In the genomic region with DNA sequence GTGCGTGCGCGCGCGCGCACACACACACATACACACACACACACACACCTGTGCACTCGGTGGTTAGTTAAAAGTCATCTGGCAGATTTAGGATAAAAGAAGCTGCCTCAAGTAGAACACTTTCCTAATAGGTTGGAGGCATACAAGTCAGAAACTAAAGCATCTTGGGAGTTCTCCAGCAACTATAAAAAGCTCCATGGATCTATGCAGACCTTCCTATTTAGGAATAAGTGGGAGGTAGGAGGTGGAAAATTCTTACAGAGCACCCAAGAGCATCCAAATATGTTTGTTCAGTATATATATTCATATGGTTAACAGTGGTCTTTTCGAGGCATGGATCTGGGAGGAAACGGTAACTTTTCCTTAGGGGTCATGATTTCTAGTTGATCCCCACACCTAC, we compare ENCODE assay signal across 26 mouse cellular contexts.
"Had no signal": no experiment of that assay in that cellular context is flagged by ENCODE, and none has a peak within 500 bp of the region (broad histone marks: within the 10 kb centered on the region; RNA-seq: fewer than 3 reads in every experiment).

No protein-coding gene starts in this region.

- H3K9me3 ChIP-seq: heart, embryonic 10.5 days; hindbrain, embryonic 10.5 days; hindbrain, embryonic 12.5 days; kidney, embryonic 15.5 days; limb, embryonic 13.5 days; limb, embryonic 15.5 days; liver, embryonic 12.5 days had no signal

- ATAC-seq: hindbrain, embryonic 16.5 days; inflammation-experienced regulatory T-cells, adult 6 months; intestine, embryonic 16.5 days; liver, embryonic 12.5 days had no signal

- H3K4me3 ChIP-seq: heart, embryonic 10.5 days; heart, embryonic 12.5 days; hindbrain, embryonic 10.5 days; hindbrain, embryonic 12.5 days; kidney, embryonic 15.5 days; limb, embryonic 13.5 days; limb, embryonic 15.5 days; liver, embryonic 12.5 days had no signal

- H3K36me3 ChIP-seq: heart, embryonic 10.5 days; heart, embryonic 12.5 days; hindbrain, embryonic 10.5 days; hindbrain, embryonic 12.5 days; kidney, embryonic 15.5 days; limb, embryonic 13.5 days; limb, embryonic 15.5 days; liver, embryonic 12.5 days had no signal

- H3K27ac ChIP-seq: heart, embryonic 10.5 days; hindbrain, embryonic 10.5 days; hindbrain, embryonic 12.5 days; hindbrain, embryonic 14.5 days; kidney, embryonic 15.5 days; kidney, postnatal 0 days; limb, embryonic 13.5 days; limb, embryonic 15.5 days; liver, embryonic 12.5 days; liver, embryonic 14.5 days had no signal

- H3K27me3 ChIP-seq: heart, embryonic 12.5 days; hindbrain, embryonic 12.5 days; kidney, embryonic 15.5 days; limb, embryonic 13.5 days; limb, embryonic 15.5 days; liver, embryonic 12.5 days had no signal

- H3K9ac ChIP-seq: heart, embryonic 12.5 days; hindbrain, embryonic 12.5 days; hindbrain, embryonic 14.5 days; kidney, embryonic 15.5 days; limb, embryonic 13.5 days; limb, embryonic 15.5 days; liver, embryonic 12.5 days; liver, embryonic 14.5 days had no signal

- H3K4me2 ChIP-seq: heart, embryonic 12.5 days; hindbrain, embryonic 12.5 days; hindbrain, embryonic 14.5 days; kidney, embryonic 15.5 days; limb, embryonic 13.5 days; limb, embryonic 15.5 days; liver, embryonic 12.5 days had no signal

- DNase-seq: gastrocnemius, postnatal 14 days; heart, adult 18-20 months; heart, postnatal 10 days; heart, postnatal 4 days; kidney, adult 11 months; kidney, adult 2 months; kidney, adult 9 months; kidney, postnatal 14 days; kidney, postnatal 36 days; layer of hippocampus, adult 9-11 months; layer of hippocampus, postnatal 36 days; left cerebral cortex, postnatal 4 days had no signal
